In the genomic region with DNA sequence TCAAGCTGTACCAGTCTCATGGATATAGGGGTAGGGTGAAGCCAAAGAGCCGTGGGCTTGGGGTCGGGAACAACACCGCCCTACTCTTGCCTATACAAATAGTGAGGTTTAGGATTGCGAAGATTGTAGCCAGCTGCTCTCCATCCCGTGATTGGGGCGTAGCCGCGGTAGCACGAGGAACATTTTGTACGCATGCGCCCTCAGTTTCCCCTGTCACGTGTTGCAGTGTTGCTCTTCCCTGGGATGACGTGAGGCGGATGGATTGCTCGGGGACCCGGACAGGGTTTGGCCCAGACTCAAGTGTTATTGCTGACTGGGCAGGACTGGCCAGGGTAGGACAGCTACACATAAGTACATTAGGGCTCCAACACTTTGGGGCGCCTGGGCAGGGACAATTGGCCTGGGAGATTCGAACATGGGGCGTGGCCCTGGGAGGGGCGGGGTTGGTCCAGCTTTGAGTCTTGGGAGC, we compare ENCODE assay signal across 8 mouse cellular contexts. TPM values are rescaled to one million over a fixed set of nuclear protein-coding genes. Genes with fewer than 3 reads are reported as not detected.
DNase-seq lines count a peak whose midpoint lies in the region; ATAC-seq lines count a peak whose summit lies in the region.

No protein-coding gene starts in this region.

- under 1% methylated on average over 20 of the region's 20 CpGs for WGBS in hindbrain, embryonic 14.5 days

- peak overlapping the region; percentile 61 for H3K4me3 ChIP-seq in hindbrain, embryonic 14.5 days (replicated peaks; ENCODE audit: low read length)

- H3K9me3 ChIP-seq in hindbrain, embryonic 14.5 days (ENCODE audit: control insufficient read depth, low read length), result no peaks in the 10 kb centered on the region

- H3K36me3 ChIP-seq in hindbrain, embryonic 14.5 days (replicated peaks; ENCODE audit: control insufficient read depth, insufficient read depth), result no peaks in the 10 kb centered on the region

- no peaks in the 10 kb centered on the region for H3K27me3 ChIP-seq in hindbrain, embryonic 14.5 days (ENCODE audit: control insufficient read depth, insufficient read depth, low read length)

- ATAC-seq in hindbrain, embryonic 14.5 days (ENCODE audit: low FRiP score), result peak; percentile 86

- DNase-seq in R1 (ENCODE audit: low read depth, low spot score), result peak; percentile 95
- DNase-seq in cerebellum, postnatal 25 days, result peak; percentile 86 to 88
- peak; percentile 72 to 76 for DNase-seq in frontal cortex, postnatal 25 days (ENCODE audit: low spot score in 2 of 2)
- peak; percentile 90 for DNase-seq in hindbrain, embryonic 14.5 days (ENCODE audit: low spot score)
- DNase-seq in layer of hippocampus, postnatal 36 days, result peak; percentile 82 to 86
- DNase-seq in lung, postnatal 36 days, result peak; percentile 94
- DNase-seq in retina, postnatal 1 day, result peak; percentile 95
- DNase-seq in urinary bladder, adult 18-20 months (ENCODE audit: low spot score in 2 of 2), result peak; percentile 77 to 85

- peak overlapping the region; percentile 60 for H3K9ac ChIP-seq in hindbrain, embryonic 14.5 days

- no peaks in the 10 kb centered on the region for H3K4me1 ChIP-seq in hindbrain, embryonic 14.5 days (replicated peaks; ENCODE audit: control insufficient read depth, insufficient read depth, low read length)

- peak overlapping the region; percentile 97 for H3K27ac ChIP-seq in hindbrain, embryonic 14.5 days

- peak overlapping the region; percentile 91 for H3K4me2 ChIP-seq in hindbrain, embryonic 14.5 days (replicated peaks)

RNA-seq across cellular contexts. Expression of a gene that starts 0.5 kb away (rescaled TPM):
- polyA plus RNA-seq in hindbrain, embryonic 14.5 days (2014; fragmentation: Nextera tagmentation; extraction: Ambion mirVana), result 5.7 and 5.9 TPM in 2 replicates
- total RNA-seq in layer of hippocampus, postnatal 36 days (2021), result 1 to 10 TPM in 1 of 2 experiments, under 1 TPM in 1; 0.94 to 2.1 TPM

RNA-seq across cellular contexts. Expression of a gene that starts 0.8 kb away (rescaled TPM):
- 0.16 and 0.43 TPM in 2 replicates for polyA plus RNA-seq in hindbrain, embryonic 14.5 days (2014; fragmentation: Nextera tagmentation; extraction: Ambion mirVana)
- under 1 TPM; 0.27 to 0.28 TPM for total RNA-seq in layer of hippocampus, postnatal 36 days (2021)

RNA-seq across cellular contexts. Expression of a gene that starts 10.8 kb away (rescaled TPM):
- 123 and 146 TPM in 2 replicates for polyA plus RNA-seq in hindbrain, embryonic 14.5 days (2014; fragmentation: Nextera tagmentation; extraction: Ambion mirVana)
- total RNA-seq in layer of hippocampus, postnatal 36 days (2021), result 100 to 1,000 TPM; 454 to 456 TPM

RNA-seq across cellular contexts. Expression of a gene that starts 27.8 kb away (rescaled TPM):
- polyA plus RNA-seq in hindbrain, embryonic 14.5 days (2014; fragmentation: Nextera tagmentation; extraction: Ambion mirVana), result 119 and 123 TPM in 2 replicates
- total RNA-seq in layer of hippocampus, postnatal 36 days (2021), result 10 to 100 TPM; 54.2 to 57.2 TPM

RNA-seq across cellular contexts. Expression of a gene that starts 33.9 kb away (rescaled TPM):
- 10.7 and 11.9 TPM in 2 replicates for polyA plus RNA-seq in hindbrain, embryonic 14.5 days (2014; fragmentation: Nextera tagmentation; extraction: Ambion mirVana)
- total RNA-seq in layer of hippocampus, postnatal 36 days (2021), result 10 to 100 TPM; 10.5 to 12.7 TPM

Comparison
In these comparisons a context has a peak if more than half of its experiments do, and no peak if none do; other contexts are left out.
1. Peak in every context shown above with its lines: DNase-seq, ATAC-seq, H3K4me3 ChIP-seq and H3K27ac ChIP-seq.